Mouse (Mus musculus): ENCODE data around the gene Crabp1.

GRCm38 (mm10) chr9:54764561-54765217 is at the start of gene Crabp1:
- no peak for TF ChIP-seq POLR2A (IDR thresholded peaks at IDR 0.05; ENCODE audit: borderline replicate concordance, control insufficient read depth, low read depth, low read length)
- TF ChIP-seq CTCF (IDR thresholded peaks at IDR 0.05; ENCODE audit: control insufficient read depth, insufficient read depth, low read length) = no peak

Measured in bone marrow, adult 2 months (tissue).